Mouse (Mus musculus) kidney, postnatal 14 days (tissue): ENCODE measurements around the gene Dnm2.

Experiments used
- DNase-seq: peaks from one replicate; pipeline ENCODE4 v3.0.0; 2022; ENCODE audit warnings: mixed read lengths

Gene Dnm2

GRCm38 (mm10) chr9:21424631-21425555 is at the start of gene Dnm2:
TSS of gene Dnm2 (plus strand) at chr9:21424908.
- peak; percentile 99 for DNase-seq

GRCm38 (mm10) chr9:21379195-21379594 is 45.5 kb upstream of the Dnm2 start:
- no peak for DNase-seq

- DNase-seq = no peak
Observed at GRCm38 (mm10) chr9:21380868-21381267, 43.8 kb upstream of the Dnm2 start.

GRCm38 (mm10) chr9:21383966-21384365 is 40.7 kb upstream of the Dnm2 start:
- no peak for DNase-seq

GRCm38 (mm10) chr9:21392646-21393175 is 32.0 kb upstream of the Dnm2 start:
- peak; percentile 19 for DNase-seq

GRCm38 (mm10) chr9:21395692-21396091 is 29.0 kb upstream of the Dnm2 start:
- no peak for DNase-seq

GRCm38 (mm10) chr9:21397170-21397569 is 27.5 kb upstream of the Dnm2 start:
- no peak for DNase-seq

- DNase-seq = no peak
Observed at GRCm38 (mm10) chr9:21401042-21401441, 23.7 kb upstream of the Dnm2 start.

GRCm38 (mm10) chr9:21402764-21403253 is 21.9 kb upstream of the Dnm2 start:
- DNase-seq = no peak

GRCm38 (mm10) chr9:21403745-21404144 is 21.0 kb upstream of the Dnm2 start:
- DNase-seq = no peak

GRCm38 (mm10) chr9:21405525-21405924 is 19.2 kb upstream of the Dnm2 start:
- DNase-seq = no peak

GRCm38 (mm10) chr9:21407951-21408350 is 16.8 kb upstream of the Dnm2 start:
- peak; percentile 86 for DNase-seq

- no peak for DNase-seq
Observed at GRCm38 (mm10) chr9:21408624-21409023, 16.1 kb upstream of the Dnm2 start.

GRCm38 (mm10) chr9:21409592-21410317 is 15.0 kb upstream of the Dnm2 start:
- DNase-seq = peak; percentile 87

GRCm38 (mm10) chr9:21411669-21412550 is 12.8 kb upstream of the Dnm2 start, which contains the start of gene Qtrt1:
TSS of gene Qtrt1 (plus strand) at chr9:21411837.
- peak; percentile 90 for DNase-seq

- no peak for DNase-seq
Observed at GRCm38 (mm10) chr9:21417866-21418265, 6.8 kb upstream of the Dnm2 start.

- no peak for DNase-seq
Observed at GRCm38 (mm10) chr9:21419646-21420045, 5.1 kb upstream of the Dnm2 start.

GRCm38 (mm10) chr9:21425556-21425945 is 843 bp downstream of the Dnm2 start:
- DNase-seq = no peak

- peak; percentile 52 for DNase-seq
Observed at GRCm38 (mm10) chr9:21426013-21426412, 1.3 kb downstream of the Dnm2 start.

- DNase-seq = no peak
Observed at GRCm38 (mm10) chr9:21426525-21426924, 1.8 kb downstream of the Dnm2 start.

- DNase-seq = peak; percentile 63
Observed at GRCm38 (mm10) chr9:21427773-21428172, 3.1 kb downstream of the Dnm2 start.

GRCm38 (mm10) chr9:21428178-21428577 is 3.5 kb downstream of the Dnm2 start:
- DNase-seq = no peak
